Mouse (Mus musculus): Measurements from ENCODE around the gene Spink2.
A peak's percentile ranks its signal among the peaks of the same experiment; 100 is the strongest.
"Not testable (repeated sequence)": the region's sequence is repeated elsewhere in the genome, so short reads cannot be mapped to it uniquely, and the experiment has no call there.

Spink2 gene

GRCm38 (mm10) chr5:77211236-77211635, at the start of gene Spink2:
Gene Spink2 (minus strand): TSS chr5:77211471.
- peak; percentile 72 for DNase-seq

GRCm38 (mm10) chr5:77260141-77260540, 48.9 kb upstream of the Spink2 start:
- DNase-seq: no peak

- no peak for DNase-seq
Observed at GRCm38 (mm10) chr5:77259315-77259714, 48.0 kb upstream of the Spink2 start.

GRCm38 (mm10) chr5:77257603-77258002, 46.3 kb upstream of the Spink2 start:
- DNase-seq: no peak

- DNase-seq: no peak
Observed at GRCm38 (mm10) chr5:77254402-77254801, 43.1 kb upstream of the Spink2 start.

- DNase-seq: no peak
Observed at GRCm38 (mm10) chr5:77253154-77253553, 41.9 kb upstream of the Spink2 start.

- no peak for DNase-seq
Observed at GRCm38 (mm10) chr5:77252115-77252827, 41.0 kb upstream of the Spink2 start.

GRCm38 (mm10) chr5:77251656-77252055, 40.4 kb upstream of the Spink2 start:
- DNase-seq: no peak

GRCm38 (mm10) chr5:77250083-77250482, 38.8 kb upstream of the Spink2 start:
- DNase-seq: no peak

GRCm38 (mm10) chr5:77245787-77246671, 34.8 kb upstream of the Spink2 start:
- peak; percentile 71 for DNase-seq

GRCm38 (mm10) chr5:77245463-77245786, 34.2 kb upstream of the Spink2 start:
- no peak for DNase-seq

GRCm38 (mm10) chr5:77244331-77244987, 33.2 kb upstream of the Spink2 start:
- peak; percentile 33 for DNase-seq

- DNase-seq: no peak
Observed at GRCm38 (mm10) chr5:77237104-77237503, 25.8 kb upstream of the Spink2 start.

GRCm38 (mm10) chr5:77234921-77235320, 23.6 kb upstream of the Spink2 start:
- no peak for DNase-seq

GRCm38 (mm10) chr5:77231863-77232262, 20.6 kb upstream of the Spink2 start:
- not testable (repeated sequence) for DNase-seq

- peak; percentile 71 for DNase-seq
Observed at GRCm38 (mm10) chr5:77228986-77229385, 17.7 kb upstream of the Spink2 start.

- DNase-seq: no peak
Observed at GRCm38 (mm10) chr5:77223043-77223975, 12.0 kb upstream of the Spink2 start.

- no peak for DNase-seq
Observed at GRCm38 (mm10) chr5:77217724-77218123, 6.5 kb upstream of the Spink2 start.

GRCm38 (mm10) chr5:77217211-77217610, 5.9 kb upstream of the Spink2 start:
- DNase-seq: peak; percentile 90

- DNase-seq: no peak
Observed at GRCm38 (mm10) chr5:77206134-77206533, 5.1 kb downstream of the Spink2 start.

- DNase-seq: no peak
Observed at GRCm38 (mm10) chr5:77202238-77202637, 9.0 kb downstream of the Spink2 start.

- DNase-seq: no peak
Observed at GRCm38 (mm10) chr5:77200695-77201094, 10.6 kb downstream of the Spink2 start.
